Mouse (Mus musculus) forebrain, embryonic 16.5 days (tissue): ENCODE data around the gene Myh7. TPM values are rescaled to one million over a fixed set of nuclear protein-coding genes. Genes with fewer than 3 reads are reported as not detected.
"Not testable (repeated sequence)": the region's sequence is repeated elsewhere in the genome, so short reads cannot be mapped to it uniquely, and the experiment has no call there.

Experiments used
- ATAC-seq: fragments of 200-750 bp; cut with Nextera tagmentation; 2 replicates; pipeline ENCODE4 v1.8.0; 2017; ENCODE audit warnings: mild to moderate bottlenecking, moderate library complexity
- H3K27ac ChIP-seq: fragments of 300-500 bp; sonication (generic); 2 replicates; pipeline ENCODE4 v1.5.1; 2014; ENCODE audit warnings: low read length, control low read depth
- H3K27me3 ChIP-seq: fragments of 300-500 bp; sonication (generic); replicated peaks from 2 replicates; pipeline ENCODE4 v1.6.1; 2014; ENCODE audit warnings: low read length; ENCODE audit not compliant: control insufficient read depth, insufficient read depth
- H3K36me3 ChIP-seq: fragments of 300-500 bp; sonication (generic); 2 replicates; pipeline ENCODE4 v1.6.1; 2014; ENCODE audit not compliant: control insufficient read depth, insufficient read depth
- H3K4me1 ChIP-seq: fragments of 300-500 bp; sonication (generic); replicated peaks from 2 replicates; pipeline ENCODE4 v1.6.1; 2014; ENCODE audit warnings: low read length; ENCODE audit not compliant: control insufficient read depth, insufficient read depth
- H3K4me2 ChIP-seq: fragments of 300-500 bp; sonication (generic); 2 replicates; pipeline ENCODE4 v1.6.1; 2014; ENCODE audit warnings: mild to moderate bottlenecking, low read length, control low read depth
- H3K4me3 ChIP-seq: fragments of 300-500 bp; sonication (generic); replicated peaks from 2 replicates; pipeline ENCODE4 v1.5.1; 2014; ENCODE audit warnings: mild to moderate bottlenecking, low read length, control low read depth
- H3K9ac ChIP-seq: fragments of 300-500 bp; sonication (generic); replicated peaks from 2 replicates; pipeline ENCODE4 v1.6.1; 2014; ENCODE audit warnings: low read depth, low read length, control low read depth
- H3K9me3 ChIP-seq: fragments of 300-500 bp; sonication (generic); 2 replicates; pipeline ENCODE4 v1.6.1; 2016; ENCODE audit warnings: low read length; ENCODE audit not compliant: control insufficient read depth
- WGBS: fragments of 180-500 bp; shearing (Covaris S2); extraction: QIAGEN DNeasy Blood & Tissue Kit; methylation state at CpG from one replicate; pipeline ENCODE4 v1.1.7; 2014; 5-methylcytosine and 5-hydroxymethylcytosine counted together
- polyA plus RNA-seq: library from polyadenylated mRNA; unstranded; fragments of >200 nt; fragmentation: Nextera tagmentation; extraction: Ambion mirVana; gene quantifications from 2 replicates; pipeline ENCODE4 v1.2.1, GENCODE M21; 2015

The Myh7 gene
- polyA plus RNA-seq, 1 experiment from 2014 or later = 7.4 TPM

GRCm38 (mm10) chr14:54955481-54955880 is 38.9 kb downstream of the Myh7 start:
- no peak for ATAC-seq
- Histone ChIP-seq H3K4me3 (no peak overlapping the region), H3K4me2 (no peak overlapping the region), H3K9me3 (no peaks in the 10 kb centered on the region), H3K36me3 (no peaks in the 10 kb centered on the region), H3K27me3 (no peaks in the 10 kb centered on the region), H3K4me1 (no peaks in the 10 kb centered on the region), H3K9ac (no peak overlapping the region), H3K27ac (no peak overlapping the region)
- 85% methylated on average over 3 of the region's 3 CpGs for WGBS

- Histone ChIP-seq H3K4me3 (no peak overlapping the region), H3K27ac (no peak overlapping the region), H3K27me3 (no peaks in the 10 kb centered on the region), H3K4me1 (no peaks in the 10 kb centered on the region), H3K9me3 (no peaks in the 10 kb centered on the region), H3K9ac (no peak overlapping the region), H3K4me2 (no peak overlapping the region), H3K36me3 (no peaks in the 10 kb centered on the region)
- ATAC-seq = no peak
- 81% methylated on average over 3 of the region's 3 CpGs for WGBS
These were observed 40.0 kb downstream of the Myh7 start for GRCm38 (mm10) chr14:54954474-54954873.

GRCm38 (mm10) chr14:54953664-54954206 is 40.7 kb downstream of the Myh7 start:
- Histone ChIP-seq H3K9me3 (no peaks in the 10 kb centered on the region), H3K4me3 (no peak overlapping the region), H3K9ac (no peak overlapping the region), H3K27me3 (no peaks in the 10 kb centered on the region), H3K27ac (no peak overlapping the region), H3K4me1 (no peaks in the 10 kb centered on the region), H3K4me2 (no peak overlapping the region), H3K36me3 (no peaks in the 10 kb centered on the region)
- ATAC-seq = no peak
- WGBS = 94% methylated on average over 8 of the region's 8 CpGs

GRCm38 (mm10) chr14:54951587-54951986 is 42.8 kb downstream of the Myh7 start:
- Histone ChIP-seq H3K9me3 (no peaks in the 10 kb centered on the region), H3K36me3 (no peaks in the 10 kb centered on the region), H3K27me3 (no peaks in the 10 kb centered on the region), H3K4me1 (no peaks in the 10 kb centered on the region), H3K27ac (no peak overlapping the region), H3K9ac (no peak overlapping the region), H3K4me2 (no peak overlapping the region), H3K4me3 (no peak overlapping the region)
- ATAC-seq = no peak
- 83% methylated on average over 6 of the region's 6 CpGs for WGBS

- Histone ChIP-seq H3K4me2 (no peak overlapping the region), H3K27me3 (no peaks in the 10 kb centered on the region), H3K4me1 (no peaks in the 10 kb centered on the region), H3K9me3 (no peaks in the 10 kb centered on the region), H3K36me3 (no peaks in the 10 kb centered on the region), H3K9ac (no peak overlapping the region), H3K27ac (no peak overlapping the region), H3K4me3 (no peak overlapping the region)
- no peak for ATAC-seq
- 66% methylated on average over 12 of the region's 12 CpGs for WGBS
These were observed 43.9 kb downstream of the Myh7 start for GRCm38 (mm10) chr14:54950493-54950892.

GRCm38 (mm10) chr14:54948781-54949180 is 45.6 kb downstream of the Myh7 start:
- Histone ChIP-seq H3K9me3 (no peaks in the 10 kb centered on the region), H3K4me3 (no peak overlapping the region), H3K27ac (no peak overlapping the region), H3K4me1 (no peaks in the 10 kb centered on the region), H3K9ac (no peak overlapping the region), H3K4me2 (no peak overlapping the region), H3K27me3 (no peaks in the 10 kb centered on the region), H3K36me3 (no peaks in the 10 kb centered on the region)
- no peak for ATAC-seq
- WGBS = 93% methylated on average over 9 of the region's 9 CpGs

GRCm38 (mm10) chr14:54947008-54947407 is 47.4 kb downstream of the Myh7 start:
- not testable (repeated sequence) for H3K9ac ChIP-seq, H3K4me2 ChIP-seq, H3K27me3 ChIP-seq, H3K4me3 ChIP-seq, H3K9me3 ChIP-seq, ATAC-seq, H3K36me3 ChIP-seq, H3K27ac ChIP-seq, H3K4me1 ChIP-seq
- 91% methylated on average over 10 of the region's 11 CpGs for WGBS

- Histone ChIP-seq H3K4me2 (no peak overlapping the region), H3K27me3 (no peaks in the 10 kb centered on the region), H3K36me3 (no peaks in the 10 kb centered on the region), H3K4me3 (no peak overlapping the region), H3K4me1 (no peaks in the 10 kb centered on the region), H3K27ac (no peak overlapping the region), H3K9me3 (no peaks in the 10 kb centered on the region), H3K9ac (no peak overlapping the region)
- ATAC-seq = no peak
- 87% methylated on average over 19 of the region's 19 CpGs for WGBS
These were observed 48.3 kb downstream of the Myh7 start for GRCm38 (mm10) chr14:54945975-54946704.

GRCm38 (mm10) chr14:54944939-54945338 is 49.5 kb downstream of the Myh7 start:
- Histone ChIP-seq H3K27me3 (no peaks in the 10 kb centered on the region), H3K36me3 (no peaks in the 10 kb centered on the region), H3K4me3 (no peak overlapping the region), H3K9ac (no peak overlapping the region), H3K27ac (no peak overlapping the region), H3K4me2 (no peak overlapping the region), H3K9me3 (no peaks in the 10 kb centered on the region), H3K4me1 (no peaks in the 10 kb centered on the region)
- 77% methylated on average over 2 of the region's 2 CpGs for WGBS
- ATAC-seq = no peak
